ENCODE assay signal across 26 mouse cellular contexts in genomic region chr4:43771626-43772025, GRCm38 (mm10). TPM values are rescaled to one million over a fixed set of nuclear protein-coding genes. Genes with fewer than 3 reads are reported as not detected.
A peak's percentile ranks its signal among the peaks of the same experiment; 100 is the strongest.
DNase-seq lines count a peak whose midpoint lies in the region.
"Had no signal": no experiment of that assay in that cellular context is flagged by ENCODE, and none has a peak within 500 bp of the region (broad histone marks: within the 10 kb centered on the region; RNA-seq: fewer than 3 reads in every experiment).

No protein-coding gene starts in this region.

- peak; percentile 76 for DNase-seq in heart, adult 11 months
- DNase-seq in heart, adult 18-20 months, result no peak
- peak; percentile 24 for DNase-seq in lung, postnatal 10 days
- DNase-seq in lung, postnatal 4 days, result no peak
- DNase-seq in lung, postnatal 14 days, result peak; percentile 16
- DNase-seq in gastrocnemius, adult 18-20 months (ENCODE audit: low spot score), result no peak
- no peak for DNase-seq in c-Kit-positive CD71-positive TER-119-positive erythroid progenitor cells, embryonic 14.5 days (ENCODE audit: low spot score)
- DNase-seq: cerebellum, adult 18-20 months; cerebellum, postnatal 10 days; forebrain, postnatal 0 days; gastrocnemius, postnatal 10 days; heart, postnatal 4 days; kidney, adult 2 months; kidney, postnatal 4 days; spleen, adult 18-20 months; thymus, adult 2 months; thymus, postnatal 36 days had no signal

RNA-seq across cellular contexts. Expression of gene Olfr159, which starts 0.8 kb away (rescaled TPM):
- total RNA-seq in heart, adult 18-20 months (2021), result not detected
- total RNA-seq in gastrocnemius, adult 18-20 months (2021), result not detected
- total RNA-seq: adrenal gland, adult 18-20 months; common myeloid progenitor, adult 5-6 weeks; forebrain, postnatal 0 days; gastrocnemius, postnatal 10 days; heart, postnatal 4 days; layer of hippocampus, adult 8-10 months; layer of hippocampus, postnatal 25 days; left cerebral cortex, postnatal 36 days; megakaryocyte-erythroid progenitor cell, adult 5-6 weeks; MEL; neutrophil, adult 5-6 weeks had no signal

RNA-seq across cellular contexts. Expression of gene Spaar, which starts 41.8 kb away (rescaled TPM):
- 1 to 10 TPM; 3.4 to 4.5 TPM for total RNA-seq in heart, adult 18-20 months (2021)
- 1 to 10 TPM; 1.1 to 1.3 TPM for total RNA-seq in gastrocnemius, adult 18-20 months (2021)
- total RNA-seq: common myeloid progenitor, adult 5-6 weeks; megakaryocyte-erythroid progenitor cell, adult 5-6 weeks; MEL; neutrophil, adult 5-6 weeks had no signal

RNA-seq across cellular contexts. Expression of gene Hrct1, which starts 44.6 kb away (rescaled TPM):
- total RNA-seq in heart, adult 18-20 months (2021), result 1 to 10 TPM; 4.2 to 4.9 TPM
- 1 to 10 TPM; 1.7 to 2.5 TPM for total RNA-seq in gastrocnemius, adult 18-20 months (2021)
- total RNA-seq: common myeloid progenitor, adult 5-6 weeks; megakaryocyte-erythroid progenitor cell, adult 5-6 weeks; MEL; neutrophil, adult 5-6 weeks had no signal

RNA-seq across cellular contexts. Expression of gene Olfr156, which starts 52.1 kb away (rescaled TPM):
- total RNA-seq in heart, adult 18-20 months (2021), result not detected
- not detected for total RNA-seq in gastrocnemius, adult 18-20 months (2021)
- total RNA-seq: adrenal gland, adult 18-20 months; common myeloid progenitor, adult 5-6 weeks; forebrain, postnatal 0 days; gastrocnemius, postnatal 10 days; heart, postnatal 4 days; layer of hippocampus, adult 8-10 months; layer of hippocampus, postnatal 25 days; left cerebral cortex, adult 8-10 months; left cerebral cortex, postnatal 36 days; megakaryocyte-erythroid progenitor cell, adult 5-6 weeks; MEL; neutrophil, adult 5-6 weeks had no signal

Comparison
In these comparisons a context has a peak if more than half of its experiments do, and no peak if none do; other contexts are left out.
1. DNase-seq: peak in heart, adult 11 months (single experiment), lung, postnatal 10 days (single experiment) and lung, postnatal 14 days (single experiment); none in heart, adult 18-20 months (0 of 2), lung, postnatal 4 days (0 of 2), gastrocnemius, adult 18-20 months (single experiment) and c-Kit-positive CD71-positive TER-119-positive erythroid progenitor cells, embryonic 14.5 days (single experiment).